Mouse (Mus musculus) lung, postnatal 36 days (tissue): Measurements from ENCODE around the gene Isy1.
"Not testable (repeated sequence)": the region's sequence is repeated elsewhere in the genome, so short reads cannot be mapped to it uniquely, and the experiment has no call there.

Source experiments
- DNase-seq: peaks from one replicate; pipeline ENCODE4 v3.0.0; 2022; ENCODE audit warnings: mixed read lengths

The Isy1 gene

DNA sequence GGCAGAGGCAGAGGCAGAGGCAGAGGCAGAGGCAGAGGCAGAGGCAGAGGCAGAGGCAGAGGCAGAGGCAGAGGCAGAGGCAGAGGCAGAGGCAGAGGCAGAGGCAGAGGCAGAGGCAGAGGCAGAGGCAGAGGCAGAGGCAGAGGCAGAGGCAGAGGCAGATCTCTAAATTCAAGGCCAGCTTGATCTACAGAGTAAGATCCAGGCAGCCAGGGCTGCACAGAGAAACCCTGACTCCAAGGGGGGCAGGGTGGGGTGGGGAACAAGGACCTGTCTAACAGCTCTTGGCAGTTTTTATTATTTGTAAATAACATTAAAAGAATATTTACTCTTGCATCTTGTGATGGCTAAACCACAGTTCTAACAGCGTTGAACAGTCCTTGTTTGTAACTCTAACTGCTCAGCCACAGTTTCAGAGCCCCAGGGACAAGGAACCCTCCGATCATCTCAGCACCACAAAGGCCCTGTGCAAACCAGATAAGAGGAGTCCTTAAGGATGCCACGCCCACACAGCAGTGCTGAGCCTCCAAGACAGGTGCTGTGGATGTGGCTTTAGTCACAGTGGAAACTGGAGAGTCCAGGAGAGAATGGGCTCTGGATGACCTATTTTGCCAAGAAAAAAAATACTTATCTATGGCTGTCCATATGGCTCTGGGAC lies 62.9 kb downstream of the Isy1 start:
- DNase-seq = no peak

DNA sequence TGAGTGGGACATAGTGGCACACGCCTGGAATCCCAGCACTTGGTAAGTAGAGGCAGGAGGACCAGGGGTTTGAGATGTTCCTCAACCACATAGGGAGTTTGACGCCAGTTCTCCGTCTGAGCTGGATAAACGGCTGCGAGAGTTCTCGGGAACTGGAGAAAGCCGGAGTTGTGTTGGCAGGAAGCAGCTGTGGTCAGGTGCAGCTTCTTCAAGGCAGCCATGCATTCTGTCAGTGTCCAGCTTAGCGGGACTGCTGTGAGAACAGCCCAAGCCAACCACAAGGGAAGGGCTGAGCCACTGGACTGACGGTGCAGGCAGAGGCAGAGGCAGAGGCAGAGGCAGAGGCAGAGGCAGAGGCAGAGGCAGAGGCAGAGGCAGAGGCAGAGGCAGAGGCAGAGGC lies 63.7 kb downstream of the Isy1 start:
- DNase-seq = no peak

DNA sequence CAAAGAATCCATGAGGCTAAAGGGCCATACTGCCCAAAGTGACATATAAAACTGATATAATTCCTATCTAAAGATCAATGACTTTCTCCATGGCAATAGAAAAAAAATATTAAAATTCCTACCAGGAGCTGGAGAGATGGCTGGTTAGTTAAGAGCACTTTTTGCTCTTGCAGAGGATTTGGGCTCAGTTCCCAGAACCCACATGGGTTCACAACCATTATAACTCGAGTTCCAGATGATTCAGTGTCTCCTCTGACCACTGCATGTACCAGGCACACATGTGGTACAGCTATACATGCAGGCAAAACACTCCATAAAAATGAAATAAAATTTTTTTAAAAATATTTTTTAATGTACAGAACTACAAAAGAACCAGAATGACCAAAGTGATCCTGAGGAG lies 64.1 kb downstream of the Isy1 start:
- no peak for DNase-seq

DNA sequence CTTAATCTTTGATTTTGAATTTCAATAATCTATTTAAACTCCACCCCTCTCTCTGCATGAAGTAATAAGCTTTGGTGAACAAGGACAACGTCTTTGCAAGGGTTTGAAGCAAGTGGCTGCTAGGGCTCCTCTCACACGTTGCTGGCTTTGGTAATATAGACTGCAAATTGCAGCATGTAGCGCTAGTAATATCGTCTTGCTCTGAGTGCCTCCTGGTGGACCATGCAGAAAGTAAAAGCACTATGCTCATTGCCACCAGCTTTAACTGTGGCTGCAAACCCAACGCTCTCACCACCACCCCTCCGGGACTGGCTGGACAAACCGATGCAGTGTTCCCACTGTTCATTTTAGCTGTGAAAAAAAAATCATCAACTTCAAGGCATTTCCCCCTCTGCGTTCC lies 68.0 kb downstream of the Isy1 start:
- peak; percentile 35 for DNase-seq

DNA sequence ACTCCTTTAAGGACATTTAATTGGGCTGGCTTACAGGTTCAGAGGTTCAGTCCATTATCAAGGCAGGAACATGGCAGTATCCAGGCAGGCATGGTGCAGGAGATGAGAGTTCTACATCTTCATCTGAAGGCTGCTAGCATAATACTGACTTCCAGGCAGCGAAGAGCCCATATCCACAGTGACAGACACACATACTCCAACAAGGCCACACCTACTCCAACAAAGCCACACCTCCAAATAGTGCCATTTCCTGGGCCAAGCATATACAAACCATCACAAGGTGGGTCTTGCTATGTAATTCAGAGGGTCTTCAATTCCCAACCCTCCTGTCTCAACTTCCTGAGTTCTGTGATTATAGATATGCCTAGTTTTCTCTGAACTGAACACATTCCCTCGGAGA lies 74.3 kb downstream of the Isy1 start:
- not testable (repeated sequence) for DNase-seq
